Mouse (Mus musculus): ENCODE measurements at regions not wholly inside any gene's neighbourhood (a gene's known extent, or its start where the extent isn't known, plus 50 kb on each side); places are given as distances from the start of the nearest gene placed in this dataset.

GRCm38 (mm10) chr13:26536575-26536974, 233.4 kb downstream of the Hdgfl1 start:
- TF ChIP-seq CTCF (IDR thresholded peaks at IDR 0.05; ENCODE audit: low read depth) = no peak
- TF ChIP-seq EP300 (IDR thresholded peaks at IDR 0.05; ENCODE audit: low read depth) = no peak
